Mouse (Mus musculus) CH12.LX (cell line): Measurements from ENCODE around the gene Entpd2.

ENCODE experiments used
- CTCF ChIP-seq, 2 experiments: IDR thresholded peaks in 1 of 2; conservative IDR thresholded peaks in 1 of 2; 2 replicates each; pipeline ENCODE4 v1.5.1; 2011 to 2012; ENCODE audit warnings: low read depth in 2 of 2, low read length in 2 of 2, improper control_type of control experiment in 1 of 2, inconsistent platforms in 1 of 2, mild to moderate bottlenecking in 1 of 2, moderate library complexity in 1 of 2
- E2F4 ChIP-seq: IDR thresholded peaks from 2 replicates; pipeline ENCODE4 v1.6.1; 2011; ENCODE audit warnings: low read depth, low read length, improper control_type of control experiment; ENCODE audit not compliant: insufficient replicate concordance
- NELFE ChIP-seq: IDR thresholded peaks from 2 replicates; pipeline ENCODE4 v1.6.1; 2011; ENCODE audit warnings: low read depth, low read length, improper control_type of control experiment
- POLR2A ChIP-seq: IDR thresholded peaks from 2 replicates; pipeline ENCODE4 v1.6.1; 2011; ENCODE audit warnings: low read depth, mild to moderate bottlenecking, improper control_type of control experiment, low read length
- POLR2AphosphoS2 ChIP-seq: IDR thresholded peaks from 2 replicates; pipeline ENCODE4 v1.6.1; 2011; ENCODE audit warnings: low read depth, low read length, improper control_type of control experiment
- RCOR1 ChIP-seq: conservative IDR thresholded peaks from 2 replicates; pipeline ENCODE4 v1.6.1; 2012; ENCODE audit warnings: low read depth, mild to moderate bottlenecking, inconsistent platforms, low read length, improper control_type of control experiment
- USF2 ChIP-seq: conservative IDR thresholded peaks from 2 replicates; pipeline ENCODE4 v1.6.1; 2011; ENCODE audit warnings: low read depth, low read length, improper control_type of control experiment
- ZC3H11A ChIP-seq: IDR thresholded peaks from 2 replicates; pipeline ENCODE4 v1.6.1; 2012; ENCODE audit warnings: low read depth, mild to moderate bottlenecking, inconsistent platforms, low read length, improper control_type of control experiment
- ZMIZ1 ChIP-seq: IDR thresholded peaks from 2 replicates; pipeline ENCODE4 v1.6.1; 2012; ENCODE audit warnings: low read depth, mild to moderate bottlenecking, inconsistent platforms, low read length, improper control_type of control experiment
- ZNF384 ChIP-seq: IDR thresholded peaks from 2 replicates; pipeline ENCODE4 v1.6.1; 2012; ENCODE audit warnings: low read depth, low read length, improper control_type of control experiment, inconsistent platforms

DNA sequence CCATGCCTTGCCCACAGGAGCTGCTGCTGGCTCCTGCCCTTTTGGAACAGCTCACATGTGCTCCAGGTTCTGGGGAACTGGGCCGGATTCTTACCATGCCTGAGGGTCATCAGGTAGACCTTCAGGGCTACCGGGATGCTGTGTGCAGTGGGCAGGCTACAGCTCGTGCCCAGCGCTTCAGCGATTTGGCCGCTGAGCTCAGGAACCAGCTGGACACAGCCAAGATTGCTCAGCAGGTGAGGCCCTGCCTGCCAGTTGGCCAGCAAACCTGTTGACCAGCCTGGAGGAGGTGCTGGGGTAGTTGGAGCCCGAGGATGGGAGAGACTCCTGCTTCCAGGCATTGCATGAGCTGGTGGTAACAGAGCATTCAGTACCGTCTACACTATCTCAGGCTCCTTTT is 38.6 kb downstream of the Entpd2 start:
- TF ChIP-seq POLR2A (no peak), ZNF384 (no peak), ZMIZ1 (no peak), NELFE (no peak), CTCF (conservative IDR thresholded peaks at IDR 0.05 in 1 of 2, IDR thresholded peaks at IDR 0.05 in 1 of 2; ENCODE audit: low read depth in 2 of 2, low read length in 2 of 2) (no peak), POLR2AphosphoS2 (no peak), RCOR1 (no peak), E2F4 (no peak), ZC3H11A (no peak), USF2 (no peak)
